Mouse (Mus musculus): ENCODE measurements around the gene Ndel1. TPM values are rescaled to one million over a fixed set of nuclear protein-coding genes. Genes with fewer than 3 reads are reported as not detected.

Gene Ndel1
- polyA plus RNA-seq, 1 experiment from 2014 or later, result 35.5 TPM

DNA sequence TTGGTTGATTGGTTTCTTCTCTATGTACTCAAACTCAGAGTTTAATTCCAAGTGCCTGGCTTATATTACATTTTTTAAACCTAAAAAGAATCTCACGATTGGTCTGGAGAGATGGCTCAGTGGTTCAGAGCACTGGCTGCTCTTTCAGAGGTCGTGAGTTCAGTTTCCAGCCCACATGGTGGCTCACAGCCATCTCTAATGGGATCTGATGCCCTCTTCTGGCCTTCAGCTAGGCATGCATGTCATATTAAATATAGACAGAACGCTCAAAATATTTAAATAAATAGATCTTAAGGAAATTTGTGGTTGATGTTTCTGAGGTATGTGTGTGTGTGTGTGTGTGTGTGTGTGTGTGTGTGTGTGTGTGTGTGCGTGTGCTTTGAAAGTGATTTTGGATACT is 66.5 kb downstream of the Ndel1 start:
- Histone ChIP-seq H3K4me3 (replicated peaks) (no peak overlapping the region), H3K27ac (no peak overlapping the region), H3K9me3 (replicated peaks) (no peaks in the 10 kb centered on the region), H3K36me3 (peaks cover 96% of the 10 kb centered on the region), H3K9ac (no peak overlapping the region), H3K4me1 (replicated peaks) (no peaks in the 10 kb centered on the region), H3K27me3 (no peaks in the 10 kb centered on the region), H3K4me2 (no peak overlapping the region)
- 62% methylated on average over 4 of the region's 4 CpGs for WGBS (ENCODE audit: insufficient replicate concordance)
- no peak for DNase-seq
- no peak for ATAC-seq (ENCODE audit: low read depth)

- WGBS (ENCODE audit: insufficient replicate concordance), result 86% methylated on average over 10 of the region's 10 CpGs
- no peaks in the 10 kb centered on the region for H3K27me3 ChIP-seq
- no peaks in the 10 kb centered on the region for H3K4me1 ChIP-seq (replicated peaks)
- H3K4me3 ChIP-seq (replicated peaks), result no peak overlapping the region
- no peaks in the 10 kb centered on the region for H3K9me3 ChIP-seq (replicated peaks)
- no peak for DNase-seq
- H3K4me2 ChIP-seq, result no peak overlapping the region
- ATAC-seq (ENCODE audit: low read depth), result no peak
- no peak overlapping the region for H3K9ac ChIP-seq
- H3K36me3 ChIP-seq, result peaks cover 98% of the 10 kb centered on the region
- no peak overlapping the region for H3K27ac ChIP-seq
These were observed 73.4 kb downstream of the Ndel1 start for GRCm38 (mm10) chr11:68798258-68798657.

- 73% methylated on average over 9 of the region's 9 CpGs for WGBS (ENCODE audit: insufficient replicate concordance)
- H3K4me1 ChIP-seq (replicated peaks), result no peaks in the 10 kb centered on the region
- DNase-seq (no peak), ATAC-seq (ENCODE audit: low read depth) (no peak)
- no peak overlapping the region for H3K27ac ChIP-seq
- H3K9me3 ChIP-seq (replicated peaks), result no peaks in the 10 kb centered on the region
- H3K36me3 ChIP-seq, result peaks cover 96% of the 10 kb centered on the region
- no peak overlapping the region for H3K4me2 ChIP-seq
- H3K4me3 ChIP-seq (replicated peaks), result no peak overlapping the region
- H3K9ac ChIP-seq, result no peak overlapping the region
- no peaks in the 10 kb centered on the region for H3K27me3 ChIP-seq
These were observed 79.9 kb downstream of the Ndel1 start for GRCm38 (mm10) chr11:68791794-68792193.

DNA sequence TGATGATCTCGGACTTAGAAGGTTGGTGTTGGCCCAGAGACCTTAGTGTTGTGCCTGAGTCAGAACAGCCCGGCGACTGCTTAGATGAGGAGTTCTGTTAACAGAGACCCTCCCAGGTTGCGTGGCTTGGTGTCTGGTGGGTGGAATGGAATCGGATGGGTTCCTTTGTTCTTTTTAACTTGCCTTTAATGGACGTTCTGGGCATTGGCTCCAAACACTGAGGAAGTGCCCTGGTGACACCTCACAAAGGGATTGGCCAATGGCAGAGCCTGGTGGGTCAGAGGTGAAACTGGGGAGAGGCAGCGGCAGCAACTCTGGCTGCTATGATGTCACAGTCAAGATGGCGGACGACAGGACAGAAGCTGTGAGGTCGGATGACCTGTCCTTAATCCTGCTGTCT is 80.9 kb downstream of the Ndel1 start:
- 84% methylated on average over 10 of the region's 10 CpGs for WGBS (ENCODE audit: insufficient replicate concordance)
- Histone ChIP-seq H3K27me3 (no peaks in the 10 kb centered on the region), H3K4me2 (no peak overlapping the region), H3K4me1 (replicated peaks) (no peaks in the 10 kb centered on the region), H3K4me3 (replicated peaks) (no peak overlapping the region), H3K36me3 (peaks cover 98% of the 10 kb centered on the region), H3K27ac (no peak overlapping the region), H3K9ac (no peak overlapping the region), H3K9me3 (replicated peaks) (no peaks in the 10 kb centered on the region)
- DNase-seq (no peak), ATAC-seq (ENCODE audit: low read depth) (no peak)

GRCm38 (mm10) chr11:68787222-68787621 is 84.4 kb downstream of the Ndel1 start:
- Histone ChIP-seq H3K27me3 (no peaks in the 10 kb centered on the region), H3K4me3 (replicated peaks) (no peak overlapping the region), H3K4me1 (replicated peaks) (no peaks in the 10 kb centered on the region), H3K4me2 (no peak overlapping the region), H3K9me3 (replicated peaks) (no peaks in the 10 kb centered on the region), H3K36me3 (peaks cover 95% of the 10 kb centered on the region), H3K27ac (no peak overlapping the region), H3K9ac (no peak overlapping the region)
- DNase-seq (no peak), ATAC-seq (ENCODE audit: low read depth) (no peak)
- WGBS (ENCODE audit: insufficient replicate concordance), result 90% methylated on average over 9 of the region's 9 CpGs

DNA sequence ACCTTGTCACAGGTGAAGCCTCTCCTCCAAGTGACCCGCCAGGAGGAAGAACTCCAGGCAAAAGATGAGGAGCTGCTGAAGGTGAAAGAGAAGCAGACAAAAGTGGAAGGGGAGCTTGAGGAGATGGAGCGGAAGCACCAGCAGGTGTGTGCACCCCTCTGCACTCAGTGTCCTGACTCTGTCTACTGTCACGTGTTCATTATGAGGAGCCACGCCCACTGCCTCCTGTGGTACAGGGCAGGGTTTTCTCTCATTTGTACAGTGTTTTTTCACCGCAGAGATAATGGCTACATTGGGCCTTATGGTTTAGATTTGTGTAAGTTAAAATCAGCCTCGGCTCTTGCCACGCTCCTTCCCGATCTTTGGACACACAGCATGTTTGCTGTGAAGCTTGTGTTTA is 85.8 kb downstream of the Ndel1 start:
- Histone ChIP-seq H3K9ac (no peak overlapping the region), H3K4me3 (replicated peaks) (no peak overlapping the region), H3K9me3 (replicated peaks) (no peaks in the 10 kb centered on the region), H3K36me3 (peaks cover 92% of the 10 kb centered on the region), H3K4me1 (replicated peaks) (no peaks in the 10 kb centered on the region), H3K4me2 (no peak overlapping the region), H3K27ac (no peak overlapping the region), H3K27me3 (no peaks in the 10 kb centered on the region)
- WGBS (ENCODE audit: insufficient replicate concordance), result 73% methylated on average over 8 of the region's 8 CpGs
- ATAC-seq (ENCODE audit: low read depth) (no peak), DNase-seq (no peak)

DNA sequence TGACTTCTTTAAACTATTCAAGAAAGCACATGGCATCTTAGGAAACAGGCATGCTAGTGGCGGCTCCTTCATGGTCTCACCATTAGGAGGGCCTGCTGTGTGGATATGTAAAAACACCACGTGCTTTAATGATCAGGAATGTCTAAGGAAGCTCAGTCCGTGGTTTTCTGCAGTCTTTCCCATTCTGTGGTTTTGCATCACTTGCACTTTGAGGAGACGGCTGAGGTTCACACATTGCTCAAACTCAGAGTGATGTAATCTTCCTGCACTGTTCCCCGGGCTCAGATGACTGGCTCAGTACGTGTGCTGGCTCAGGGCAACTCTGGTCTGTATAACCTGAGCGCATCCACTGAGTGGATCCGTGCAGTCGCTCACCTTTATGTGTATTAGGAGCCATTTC is 89.3 kb downstream of the Ndel1 start:
- no peaks in the 10 kb centered on the region for H3K4me1 ChIP-seq (replicated peaks)
- no peak overlapping the region for H3K4me2 ChIP-seq
- no peak for ATAC-seq (ENCODE audit: low read depth)
- H3K4me3 ChIP-seq (replicated peaks), result no peak overlapping the region
- H3K9ac ChIP-seq, result no peak overlapping the region
- no peaks in the 10 kb centered on the region for H3K27me3 ChIP-seq
- peaks cover 67% of the 10 kb centered on the region for H3K36me3 ChIP-seq
- no peaks in the 10 kb centered on the region for H3K9me3 ChIP-seq (replicated peaks)
- 59% methylated on average over 9 of the region's 9 CpGs for WGBS (ENCODE audit: insufficient replicate concordance)
- DNase-seq, result no peak
- no peak overlapping the region for H3K27ac ChIP-seq

GRCm38 (mm10) chr11:68780466-68781114 is 91.1 kb downstream of the Ndel1 start:
- no peak for ATAC-seq (ENCODE audit: low read depth)
- peaks cover 58% of the 10 kb centered on the region for H3K36me3 ChIP-seq

DNA sequence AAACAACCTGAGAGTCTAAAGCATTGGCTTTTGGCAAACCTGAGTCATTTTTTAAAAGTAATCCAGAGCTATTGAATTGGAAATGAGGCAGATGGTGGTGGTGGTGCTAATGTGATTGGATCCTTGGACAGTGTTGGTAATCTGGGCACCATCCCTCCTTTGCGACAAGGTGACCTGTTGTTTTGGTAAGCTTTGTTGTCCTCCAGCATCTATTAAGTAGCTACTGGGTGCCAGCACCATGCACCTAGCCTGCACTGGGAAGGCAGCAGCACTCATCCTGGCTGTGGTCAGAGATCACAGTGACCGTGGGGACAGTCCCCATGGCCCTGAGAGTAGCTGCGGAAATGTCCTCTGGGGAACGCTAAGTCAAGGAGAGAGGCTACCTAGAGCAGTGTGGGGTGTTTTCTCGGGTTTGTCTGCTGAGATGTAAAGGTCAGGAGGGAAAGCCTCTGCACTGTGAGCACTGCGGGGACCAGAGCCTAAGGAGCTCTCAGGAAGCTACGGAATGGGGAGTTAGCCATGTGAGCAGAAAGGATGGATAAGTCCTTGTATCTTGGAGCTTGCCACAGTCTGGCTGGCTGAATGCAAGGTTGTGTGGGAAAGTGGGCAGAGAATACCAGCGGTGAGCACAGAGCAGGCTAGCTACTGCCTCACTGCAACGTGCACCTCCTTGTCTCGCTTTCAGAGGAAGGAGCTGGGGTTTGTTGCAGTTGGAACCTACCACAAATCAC is 91.8 kb downstream of the Ndel1 start:
- 81% methylated on average over 10 of the region's 10 CpGs for whole genome bisulfite sequencing (ENCODE audit: insufficient replicate concordance)
- no peak for ATAC-seq (ENCODE audit: low read depth)

More at GRCm38 (mm10) chr11:68780466-68781114, 91.1 kb downstream of the Ndel1 start:
- Histone ChIP-seq H3K9me3 (replicated peaks) (no peaks in the 10 kb centered on the region), H3K4me1 (replicated peaks) (no peaks in the 10 kb centered on the region), H3K27ac (no peak overlapping the region), H3K9ac (no peak overlapping the region), H3K4me2 (no peak overlapping the region), H3K27me3 (no peaks in the 10 kb centered on the region), H3K4me3 (replicated peaks) (no peak overlapping the region)
- 76% methylated on average over 14 of the region's 14 CpGs for WGBS (ENCODE audit: insufficient replicate concordance)
- DNase-seq, result no peak

DNA sequence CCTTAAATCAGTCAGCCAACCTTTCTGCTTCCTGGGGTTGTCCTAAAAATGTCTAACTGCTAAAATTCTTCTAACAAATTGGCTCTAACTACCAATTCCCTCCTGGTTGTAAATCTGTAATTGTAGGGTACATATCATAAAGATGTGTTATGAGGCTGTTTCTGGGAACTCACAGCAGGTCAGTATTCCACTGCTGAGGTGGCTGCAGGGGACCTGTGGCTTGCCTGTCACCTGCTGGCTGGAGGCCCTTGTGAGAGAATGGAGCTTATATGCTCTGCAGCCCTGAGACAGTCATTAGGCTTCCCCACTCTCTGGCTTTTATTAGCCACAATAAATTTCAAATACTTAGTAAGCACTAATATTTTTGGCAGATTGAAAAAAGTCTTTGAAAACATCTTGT is 92.8 kb downstream of the Ndel1 start:
- Histone ChIP-seq H3K4me3 (replicated peaks) (no peak overlapping the region), H3K36me3 (peaks cover 52% of the 10 kb centered on the region), H3K4me2 (no peak overlapping the region), H3K9me3 (replicated peaks) (no peaks in the 10 kb centered on the region), H3K27me3 (no peaks in the 10 kb centered on the region), H3K27ac (no peak overlapping the region), H3K9ac (no peak overlapping the region), H3K4me1 (replicated peaks) (no peaks in the 10 kb centered on the region)
- no peak for DNase-seq
- ATAC-seq (ENCODE audit: low read depth), result no peak

More for the DNA sequence above, 91.8 kb downstream of the Ndel1 start:
- Histone ChIP-seq H3K4me3 (replicated peaks) (no peak overlapping the region), H3K4me2 (no peak overlapping the region), H3K9me3 (replicated peaks) (no peaks in the 10 kb centered on the region), H3K27me3 (no peaks in the 10 kb centered on the region), H3K36me3 (peaks cover 58% of the 10 kb centered on the region), H3K9ac (no peak overlapping the region), H3K4me1 (replicated peaks) (no peaks in the 10 kb centered on the region), H3K27ac (no peak overlapping the region)
- DNase-seq, result no peak

DNA sequence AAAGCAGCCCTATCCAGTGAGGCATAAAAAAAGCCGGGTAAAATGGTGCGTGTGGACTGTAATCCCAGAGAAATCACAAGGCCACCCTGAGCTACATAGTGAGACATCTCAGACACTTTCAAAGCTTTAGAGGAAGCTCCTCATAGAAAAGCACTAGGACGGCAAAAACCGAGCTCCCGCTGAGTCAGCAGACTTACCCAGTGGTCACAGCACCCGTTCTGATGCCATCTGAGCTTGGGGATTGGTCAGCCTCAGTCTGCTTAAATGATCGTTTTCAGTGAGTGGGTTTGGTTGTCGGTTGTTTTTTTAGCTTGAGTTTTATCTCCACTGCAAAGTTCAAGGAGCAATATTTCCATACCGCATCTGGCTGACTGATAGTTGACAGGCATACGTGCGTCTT is 93.7 kb downstream of the Ndel1 start:
- Histone ChIP-seq H3K4me2 (no peak overlapping the region), H3K9me3 (replicated peaks) (no peaks in the 10 kb centered on the region), H3K27ac (no peak overlapping the region), H3K9ac (no peak overlapping the region), H3K27me3 (no peaks in the 10 kb centered on the region), H3K36me3 (peaks cover 54% of the 10 kb centered on the region), H3K4me1 (replicated peaks) (no peaks in the 10 kb centered on the region), H3K4me3 (replicated peaks) (no peak overlapping the region)
- DNase-seq (no peak), ATAC-seq (ENCODE audit: low read depth) (no peak)
- WGBS (ENCODE audit: insufficient replicate concordance), result 69% methylated on average over 11 of the region's 11 CpGs

GRCm38 (mm10) chr11:68776147-68776655 is 95.5 kb downstream of the Ndel1 start:
- no peak overlapping the region for H3K27ac ChIP-seq
- no peak overlapping the region for H3K9ac ChIP-seq
- DNase-seq (no peak), ATAC-seq (ENCODE audit: low read depth) (no peak)
- H3K9me3 ChIP-seq (replicated peaks), result no peaks in the 10 kb centered on the region
- no peak overlapping the region for H3K4me3 ChIP-seq (replicated peaks)
- WGBS (ENCODE audit: insufficient replicate concordance), result 78% methylated on average over 7 of the region's 7 CpGs
- no peak overlapping the region for H3K4me2 ChIP-seq
- H3K27me3 ChIP-seq, result no peaks in the 10 kb centered on the region
- H3K36me3 ChIP-seq, result peaks cover 53% of the 10 kb centered on the region
- 0 out of 2 replicates have a peak, but pooled peaks cover 3% of the 10 kb centered on the region for H3K4me1 ChIP-seq (replicated peaks)
